Mouse (Mus musculus) lung, postnatal 4 days (tissue): ENCODE data around the gene Mrgpra2a.
"Not testable (repeated sequence)": the region's sequence is repeated elsewhere in the genome, so short reads cannot be mapped to it uniquely, and the experiment has no call there.

ENCODE experiments used
- DNase-seq, 2 experiments: peaks; one replicate each; pipeline ENCODE4 v3.0.0; 2021

The Mrgpra2a gene

GRCm38 (mm10) chr7:47452015-47452414 lies at the start of gene Mrgpra2a:
Gene Mrgpra2a, minus strand, starts transcription at chr7:47452139.
- DNase-seq, result not testable (repeated sequence)

DNA sequence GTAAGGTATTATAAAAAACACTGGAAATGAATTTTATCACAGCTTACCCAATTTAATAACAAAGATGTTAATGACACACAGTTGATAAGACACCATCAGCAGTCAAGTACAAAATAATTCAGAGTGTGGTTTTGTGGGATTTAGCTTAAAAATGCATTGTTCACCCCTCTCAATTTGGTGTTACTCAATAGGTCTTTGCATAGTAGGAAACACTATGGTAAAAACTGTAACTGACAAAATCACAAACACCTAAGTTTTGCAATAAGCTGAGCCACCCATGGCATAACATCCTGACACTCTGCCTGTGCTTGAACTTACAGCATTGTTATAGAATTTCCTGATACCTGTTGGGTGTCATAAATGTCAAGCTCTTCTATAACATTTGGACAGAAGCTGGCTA lies 39.3 kb upstream of the Mrgpra2a start:
- not testable (repeated sequence) for DNase-seq

DNA sequence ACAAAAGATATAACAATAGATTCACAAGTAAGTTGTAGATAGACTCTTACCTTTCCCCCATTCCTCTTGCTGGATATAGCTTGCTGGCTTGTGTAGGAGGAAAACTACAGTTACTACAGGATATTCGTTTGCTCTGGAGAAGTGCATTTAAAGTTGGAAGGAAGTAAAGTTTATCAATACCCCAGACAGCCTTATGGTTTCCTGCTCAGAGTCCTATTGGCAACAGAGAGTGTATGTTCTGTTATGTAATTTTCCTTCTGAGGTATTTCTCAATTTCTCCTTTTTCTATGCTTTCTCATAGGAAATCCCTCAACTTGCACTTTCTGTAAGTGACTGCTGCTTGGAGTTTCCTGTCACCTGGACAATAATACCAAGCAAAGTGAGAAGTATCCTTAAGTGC lies 37.5 kb upstream of the Mrgpra2a start:
- not testable (repeated sequence) for DNase-seq

GRCm38 (mm10) chr7:47483181-47483580 lies 31.2 kb upstream of the Mrgpra2a start:
- not testable (repeated sequence) for DNase-seq

DNA sequence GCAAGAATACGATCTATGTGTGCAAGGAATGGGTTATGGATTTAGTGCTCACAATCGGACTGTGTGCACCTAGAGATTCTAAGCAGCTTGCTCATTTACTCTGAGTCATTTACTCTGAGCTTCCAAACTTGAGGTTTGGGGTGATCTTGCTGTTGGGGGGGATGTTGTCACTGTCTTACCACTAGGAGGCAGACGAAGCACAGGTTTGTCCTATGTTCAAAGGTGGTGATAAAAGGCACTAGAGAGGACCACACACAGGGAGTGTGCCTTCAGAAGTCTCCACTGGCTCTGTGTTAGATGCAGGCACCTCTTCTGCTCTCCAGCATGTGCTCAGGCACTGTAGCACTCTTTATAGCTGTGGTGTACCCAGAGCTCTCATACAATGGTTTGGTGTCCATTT lies 22.0 kb upstream of the Mrgpra2a start:
- not testable (repeated sequence) for DNase-seq

DNA sequence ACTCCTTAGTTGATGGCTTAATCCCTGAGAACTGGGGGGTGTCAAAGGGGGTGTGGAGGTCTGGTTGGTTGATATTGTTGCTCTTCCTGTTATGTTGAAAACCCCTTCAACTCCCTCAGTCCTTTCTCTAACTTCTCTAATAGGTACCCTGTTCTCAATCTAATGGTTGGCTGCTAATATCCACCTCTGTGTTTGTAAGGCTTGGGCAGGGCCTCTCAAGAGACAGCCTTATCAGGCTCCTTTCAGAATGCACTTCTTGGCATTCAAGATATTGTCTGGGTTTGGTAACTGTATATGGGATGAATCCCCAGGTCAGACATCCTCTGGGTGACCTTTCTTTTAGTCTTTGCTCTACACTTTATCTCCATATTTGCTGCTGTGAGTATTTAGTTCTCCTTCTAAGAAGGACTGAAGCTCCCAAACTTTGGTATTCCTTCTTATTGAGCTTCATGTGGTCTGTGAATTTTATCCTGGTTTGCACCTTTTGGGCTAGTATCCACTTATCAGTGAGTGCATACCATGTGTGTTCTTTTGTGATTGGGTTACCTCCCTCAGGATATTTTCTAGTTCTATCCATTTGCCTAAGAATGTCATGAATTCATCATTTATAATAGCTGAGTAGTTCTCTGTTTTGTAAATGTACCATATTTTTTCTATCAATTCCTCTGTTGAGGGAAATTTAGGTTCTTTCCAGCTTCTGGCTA lies 13.5 kb upstream of the Mrgpra2a start:
- DNase-seq, result not testable (repeated sequence)

DNA sequence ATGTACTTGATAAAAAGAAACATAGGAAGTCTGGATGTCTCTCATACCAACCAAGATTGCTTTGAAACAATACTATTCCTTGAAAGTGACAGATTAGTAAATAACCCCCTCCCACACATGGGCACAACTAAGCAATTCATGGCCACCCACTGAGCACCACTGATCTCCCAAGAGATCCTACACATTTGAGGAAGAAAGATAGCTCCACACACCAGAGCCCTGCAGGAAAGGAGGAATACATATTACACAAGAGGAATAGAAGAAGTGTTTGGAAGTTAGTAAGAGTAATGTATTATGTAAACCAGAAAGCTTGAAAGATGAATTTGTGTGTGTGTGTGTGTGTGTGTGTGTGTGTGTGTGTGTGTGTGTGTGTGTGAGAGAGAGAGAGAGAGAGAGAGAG lies 6.2 kb downstream of the Mrgpra2a start:
- DNase-seq, result not testable (repeated sequence)

DNA sequence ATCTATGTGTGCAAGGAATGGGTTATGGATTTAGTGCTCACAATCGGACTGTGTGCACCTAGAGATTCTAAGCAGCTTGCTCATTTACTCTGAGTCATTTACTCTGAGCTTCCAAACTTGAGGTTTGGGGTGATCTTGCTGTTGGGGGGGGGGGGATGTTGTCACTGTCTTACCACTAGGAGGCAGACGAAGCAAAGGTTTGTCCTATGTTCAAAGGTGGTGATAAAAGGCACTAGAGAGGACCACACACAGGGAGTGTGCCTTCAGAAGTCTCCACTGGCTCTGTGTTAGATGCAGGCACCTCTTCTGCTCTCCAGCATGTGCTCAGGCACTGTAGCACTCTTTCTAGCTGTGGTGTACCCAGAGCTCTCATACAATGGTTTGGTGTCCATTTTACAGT lies 15.5 kb downstream of the Mrgpra2a start:
- not testable (repeated sequence) for DNase-seq

GRCm38 (mm10) chr7:47427815-47428508 lies 24.0 kb downstream of the Mrgpra2a start:
- DNase-seq, result not testable (repeated sequence)

DNA sequence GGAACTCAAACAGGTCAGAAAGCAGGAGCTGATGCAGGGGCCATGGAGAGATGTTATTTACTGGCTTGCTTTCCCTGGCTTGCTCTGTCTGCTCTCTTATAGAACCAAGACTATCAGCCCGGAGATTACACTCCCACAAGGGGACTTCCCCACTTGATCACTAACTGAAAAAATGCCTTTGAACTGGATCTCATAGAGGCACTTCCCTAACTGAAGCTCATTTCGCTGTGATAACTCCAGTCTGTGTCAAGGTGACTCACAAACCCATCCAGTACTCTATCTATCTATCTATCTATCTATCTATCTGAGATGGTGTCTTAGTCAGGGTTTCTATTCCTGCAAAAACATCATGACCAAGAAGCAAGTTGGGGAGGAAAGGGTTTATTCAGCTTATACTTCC lies 41.3 kb downstream of the Mrgpra2a start:
- no peak for DNase-seq

- no peak for DNase-seq
These were observed 42.4 kb downstream of the Mrgpra2a start for GRCm38 (mm10) chr7:47409545-47409944.

- DNase-seq, result no peak
These were observed 50.8 kb downstream of the Mrgpra2a start for GRCm38 (mm10) chr7:47401125-47401524.
